Comparison of ENCODE assay signal across 16 mouse cellular contexts in the genomic region with DNA sequence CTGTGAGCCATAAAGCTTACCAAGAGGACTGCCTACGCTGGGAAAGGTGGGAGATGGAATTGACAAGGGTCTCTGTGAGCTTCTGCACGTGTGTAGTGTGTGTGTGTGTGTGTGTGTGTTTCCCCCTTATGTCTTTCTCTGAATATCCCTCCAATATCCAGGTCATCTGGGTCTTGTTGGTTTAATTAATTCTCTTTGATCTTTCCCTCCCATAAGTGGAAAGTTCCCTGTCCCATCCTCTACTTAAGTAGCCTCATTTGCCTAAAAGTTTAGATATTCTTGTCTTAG. TPM values are rescaled to one million over a fixed set of nuclear protein-coding genes. Genes with fewer than 3 reads are reported as not detected.
DNase-seq lines count a peak whose midpoint lies in the region; ATAC-seq and TF ChIP-seq lines count a peak whose summit lies in the region.
"Had no signal": no experiment of that assay in that cellular context is flagged by ENCODE, and none has a peak within 500 bp of the region (broad histone marks: within the 10 kb centered on the region; RNA-seq: fewer than 3 reads in every experiment).

No protein-coding gene starts in this region.

- no peak for ATAC-seq in kidney, postnatal 0 days (replicated peaks; ENCODE audit: low FRiP score, low read depth)
- no peak for ATAC-seq in embryonic facial prominence, embryonic 13.5 days (ENCODE audit: insufficient number of reproducible peaks, insufficient read depth, low FRiP score, low TSS enrichment, low read depth)
- ATAC-seq in forebrain, embryonic 12.5 days (ENCODE audit: low FRiP score), result no peak

- H3K4me3 ChIP-seq in heart, adult 2 months, result peak overlapping the region; percentile 20
- H3K4me3 ChIP-seq in kidney, postnatal 0 days (replicated peaks; ENCODE audit: low read depth, low read length), result no peak overlapping the region
- peak overlapping the region; percentile 91; the same call in 1 of the 2 replicates for H3K4me3 ChIP-seq in embryonic facial prominence, embryonic 13.5 days
- peak overlapping the region; percentile 94; the same call in 1 of the 2 replicates for H3K4me3 ChIP-seq in macrophage (ENCODE audit: inconsistent target)
- no peak overlapping the region for H3K4me3 ChIP-seq in forebrain, embryonic 12.5 days (replicated peaks)
- H3K4me3 ChIP-seq: hindbrain, embryonic 15.5 days; liver, embryonic 15.5 days had no signal

- no peaks in the 10 kb centered on the region for H3K27me3 ChIP-seq in heart, adult 2 months (ENCODE audit: control insufficient read depth, insufficient read depth, low read length)
- H3K27me3 ChIP-seq in kidney, postnatal 0 days (ENCODE audit: insufficient read depth, low read length), result no peaks in the 10 kb centered on the region
- no peaks in the 10 kb centered on the region for H3K27me3 ChIP-seq in embryonic facial prominence, embryonic 13.5 days
- peaks cover 28% of the 10 kb centered on the region for H3K27me3 ChIP-seq in forebrain, embryonic 12.5 days

- no peak for TF ChIP-seq EP300 in heart, adult 2 months (IDR thresholded peaks at IDR 0.05; ENCODE audit: insufficient read depth, low read depth, low read length)

- no peaks in the 10 kb centered on the region for H3K9me3 ChIP-seq in kidney, postnatal 0 days (replicated peaks; ENCODE audit: low read length)
- no peaks in the 10 kb centered on the region for H3K9me3 ChIP-seq in embryonic facial prominence, embryonic 13.5 days
- no peaks in the 10 kb centered on the region for H3K9me3 ChIP-seq in forebrain, embryonic 12.5 days
- H3K9me3 ChIP-seq: hindbrain, embryonic 15.5 days; liver, embryonic 15.5 days had no signal

- TF ChIP-seq CTCF in heart, adult 2 months (IDR thresholded peaks at IDR 0.05), result no peak
- no peak for TF ChIP-seq CTCF in kidney, postnatal 0 days (IDR thresholded peaks at IDR 0.05; ENCODE audit: low read depth)

- intact Hi-C loops in heart, adult 2 months (cut with DNase I), result loop anchor here (2.0 kb wide), 1 partner anchor 89 kb away; no protein-coding TSS in a partner anchor

- H3K27ac ChIP-seq in heart, adult 2 months, result peak overlapping the region; percentile 100
- 0 out of 2 replicates have a peak overlapping the region, but pooled peaks have one; percentile 5 for H3K27ac ChIP-seq in kidney, postnatal 0 days
- H3K27ac ChIP-seq in embryonic facial prominence, embryonic 13.5 days, result peak overlapping the region; percentile 100; the same call in 1 of the 2 replicates
- H3K27ac ChIP-seq in macrophage, result peak overlapping the region; percentile 95
- H3K27ac ChIP-seq in forebrain, embryonic 12.5 days, result no peak overlapping the region
- H3K27ac ChIP-seq: hindbrain, embryonic 15.5 days; liver, embryonic 15.5 days had no signal

- no peak overlapping the region; the same call in 1 of the 2 replicates for H3K4me2 ChIP-seq in kidney, postnatal 0 days (ENCODE audit: low read length)
- H3K4me2 ChIP-seq in embryonic facial prominence, embryonic 13.5 days, result peak overlapping the region; percentile 79
- H3K4me2 ChIP-seq in forebrain, embryonic 12.5 days, result no peak overlapping the region
- H3K4me2 ChIP-seq: hindbrain, embryonic 15.5 days; liver, embryonic 15.5 days had no signal

- DNase-seq in heart, adult 2 months, result no peak
- DNase-seq in heart, postnatal 4 days, result no peak
- DNase-seq in kidney, postnatal 0 days (ENCODE audit: low spot score), result no peak
- no peak for DNase-seq in kidney, postnatal 25 days
- no peak for DNase-seq in adrenal gland, adult 18-20 months (ENCODE audit: low spot score in 2 of 2)
- DNase-seq: adrenal gland, adult 8-10 months; cerebellum, postnatal 14 days; forebrain, postnatal 0 days; kidney, postnatal 10 days; left cerebral cortex, postnatal 4 days; thymus, adult 18-20 months had no signal

- peaks cover 32% of the 10 kb centered on the region for H3K36me3 ChIP-seq in heart, adult 2 months (ENCODE audit: control insufficient read depth, insufficient read depth, low read length)
- no peaks in the 10 kb centered on the region for H3K36me3 ChIP-seq in kidney, postnatal 0 days (ENCODE audit: insufficient read depth, low read length)
- H3K36me3 ChIP-seq in embryonic facial prominence, embryonic 13.5 days, result no peaks in the 10 kb centered on the region
- no peaks in the 10 kb centered on the region for H3K36me3 ChIP-seq in macrophage (ENCODE audit: inconsistent target)
- H3K36me3 ChIP-seq in forebrain, embryonic 12.5 days (replicated peaks), result no peaks in the 10 kb centered on the region
- H3K36me3 ChIP-seq: hindbrain, embryonic 15.5 days; liver, embryonic 15.5 days had no signal

- 41% methylated on average over 2 of the region's 2 CpGs for WGBS in heart, adult 2 months
- WGBS in kidney, postnatal 0 days, result 55% methylated on average over 2 of the region's 2 CpGs
- WGBS in embryonic facial prominence, embryonic 13.5 days, result 62% methylated on average over 2 of the region's 2 CpGs
- no CpG with 5 or more reads among the region's 2 CpGs for WGBS in macrophage (ENCODE audit: missing documents)
- 61% methylated on average over 2 of the region's 2 CpGs for WGBS in forebrain, embryonic 12.5 days

- H3K79me2 ChIP-seq in heart, adult 2 months (replicated peaks; ENCODE audit: control insufficient read depth, insufficient read depth, low read length), result peaks cover 4% of the 10 kb centered on the region
- H3K79me2 ChIP-seq in macrophage (ENCODE audit: inconsistent target), result peaks cover 98% of the 10 kb centered on the region

- H3K4me1 ChIP-seq in heart, adult 2 months (ENCODE audit: control insufficient read depth, insufficient read depth, low read length), result peaks cover 46% of the 10 kb centered on the region
- peaks cover 41% of the 10 kb centered on the region; the same call in 1 of the 2 replicates for H3K4me1 ChIP-seq in kidney, postnatal 0 days (replicated peaks; ENCODE audit: insufficient read depth, low read length)
- H3K4me1 ChIP-seq in embryonic facial prominence, embryonic 13.5 days, result peaks cover 82% of the 10 kb centered on the region
- peaks cover 26% of the 10 kb centered on the region for H3K4me1 ChIP-seq in forebrain, embryonic 12.5 days

- H3K9ac ChIP-seq in heart, adult 2 months (ENCODE audit: low read depth, low read length), result peak overlapping the region; percentile 29
- no peak overlapping the region for H3K9ac ChIP-seq in kidney, postnatal 0 days (ENCODE audit: low read depth, low read length)
- H3K9ac ChIP-seq in embryonic facial prominence, embryonic 13.5 days, result 0 out of 2 replicates have a peak overlapping the region, but pooled peaks have one; percentile 97
- H3K9ac ChIP-seq in forebrain, embryonic 12.5 days, result no peak overlapping the region
- H3K9ac ChIP-seq: forebrain, postnatal 0 days; hindbrain, embryonic 15.5 days; liver, embryonic 15.5 days had no signal

- TF ChIP-seq POLR2A in heart, adult 2 months (IDR thresholded peaks at IDR 0.05; ENCODE audit: insufficient read depth, low read depth, low read length), result no peak

RNA-seq across cellular contexts. Expression of a gene that starts 4.5 kb away (rescaled TPM):
- 100 to 1,000 TPM; 299 to 348 TPM for total RNA-seq in heart, adult 2 months (2021)
- polyA plus RNA-seq in heart, adult 2 months (2012; rRNA removed), result 23.0 and 42.5 TPM in 2 replicates
- 100 to 1,000 TPM; 303 to 328 TPM for total RNA-seq in heart, postnatal 4 days (2021)
- polyA plus RNA-seq in kidney, postnatal 0 days (2015; fragmentation: Nextera tagmentation; extraction: Ambion mirVana), result 22.5 and 27.5 TPM in 2 replicates
- polyA plus RNA-seq in embryonic facial prominence, embryonic 13.5 days (2015; fragmentation: Nextera tagmentation; extraction: Ambion mirVana), result 51.0 and 57.8 TPM in 2 replicates
- total RNA-seq in macrophage (2018; cell fraction: chromatin; rRNA removed), result 1,000 to 10,000 TPM in 14 of 26 experiments, 100 to 1,000 TPM in 12; 456 to 7,544 (median 1,268) TPM
- total RNA-seq in macrophage (2018; cell fraction: cytosol; rRNA removed), result 100 to 1,000 TPM; 156 to 966 (median 391) TPM
- total RNA-seq in macrophage (2018; cell fraction: nucleus; rRNA removed), result 1,000 to 10,000 TPM in 9 of 26 experiments, 100 to 1,000 TPM in 17; 420 to 2,179 (median 869) TPM
- polyA plus RNA-seq in macrophage (2018), result 97.5 to 169 TPM (median 125 TPM) in 3 replicates
- 6.4 and 8.5 TPM in 2 replicates for polyA plus RNA-seq in forebrain, embryonic 12.5 days (2016; fragmentation: Nextera tagmentation; extraction: Ambion mirVana)
- total RNA-seq in adrenal gland, adult 18-20 months (2021), result 100 to 1,000 TPM in 1 of 2 experiments, 10 to 100 TPM in 1; 88.9 to 162 TPM

RNA-seq across cellular contexts. Expression of a gene that starts 26.7 kb away (rescaled TPM):
- 100 to 1,000 TPM; 224 to 260 TPM for total RNA-seq in heart, adult 2 months (2021)
- 191 and 291 TPM in 2 replicates for polyA plus RNA-seq in heart, adult 2 months (2012; rRNA removed)
- 100 to 1,000 TPM; 357 to 371 TPM for total RNA-seq in heart, postnatal 4 days (2021)
- polyA plus RNA-seq in kidney, postnatal 0 days (2015; fragmentation: Nextera tagmentation; extraction: Ambion mirVana), result 328 and 354 TPM in 2 replicates
- polyA plus RNA-seq in embryonic facial prominence, embryonic 13.5 days (2015; fragmentation: Nextera tagmentation; extraction: Ambion mirVana), result 481 and 529 TPM in 2 replicates
- 100 to 1,000 TPM in 21 of 26 experiments, 10 to 100 TPM in 5; 53.9 to 227 (median 126) TPM for total RNA-seq in macrophage (2018; cell fraction: chromatin; rRNA removed)
- total RNA-seq in macrophage (2018; cell fraction: cytosol; rRNA removed), result 100 to 1,000 TPM; 190 to 422 (median 272) TPM
- 100 to 1,000 TPM in 21 of 26 experiments, 10 to 100 TPM in 5; 78.8 to 331 (median 129) TPM for total RNA-seq in macrophage (2018; cell fraction: nucleus; rRNA removed)
- polyA plus RNA-seq in macrophage (2018), result 224 to 506 TPM (median 366 TPM) in 3 replicates
- 365 and 373 TPM in 2 replicates for polyA plus RNA-seq in forebrain, embryonic 12.5 days (2016; fragmentation: Nextera tagmentation; extraction: Ambion mirVana)
- total RNA-seq in adrenal gland, adult 18-20 months (2021), result 100 to 1,000 TPM; 334 to 342 TPM

RNA-seq across cellular contexts. Expression of a gene that starts 39.9 kb away (rescaled TPM):
- 1 to 10 TPM; 8.5 to 9.4 TPM for total RNA-seq in heart, adult 2 months (2021)
- 7.2 and 10.6 TPM in 2 replicates for polyA plus RNA-seq in heart, adult 2 months (2012; rRNA removed)
- total RNA-seq in heart, postnatal 4 days (2021), result 1 to 10 TPM; 8.3 to 9.6 TPM
- polyA plus RNA-seq in kidney, postnatal 0 days (2015; fragmentation: Nextera tagmentation; extraction: Ambion mirVana), result 19.9 and 22.3 TPM in 2 replicates
- polyA plus RNA-seq in embryonic facial prominence, embryonic 13.5 days (2015; fragmentation: Nextera tagmentation; extraction: Ambion mirVana), result 33.6 and 34.5 TPM in 2 replicates
- 10 to 100 TPM in 25 of 26 experiments, 1 to 10 TPM in 1; 8.5 to 41.5 (median 30.1) TPM for total RNA-seq in macrophage (2018; cell fraction: chromatin; rRNA removed)
- total RNA-seq in macrophage (2018; cell fraction: cytosol; rRNA removed), result 10 to 100 TPM in 17 of 26 experiments, 1 to 10 TPM in 9; 4.9 to 15.3 (median 11.1) TPM
- total RNA-seq in macrophage (2018; cell fraction: nucleus; rRNA removed), result 10 to 100 TPM; 10.2 to 38.9 (median 21.4) TPM
- 11.5 to 14.4 TPM (median 13.4 TPM) in 3 replicates for polyA plus RNA-seq in macrophage (2018)
- 36.9 and 37.0 TPM in 2 replicates for polyA plus RNA-seq in forebrain, embryonic 12.5 days (2016; fragmentation: Nextera tagmentation; extraction: Ambion mirVana)
- 10 to 100 TPM; 23.1 to 26.1 TPM for total RNA-seq in adrenal gland, adult 18-20 months (2021)

RNA-seq across cellular contexts. Expression of a gene that starts 51.9 kb away (rescaled TPM):
- total RNA-seq in heart, adult 2 months (2021), result 10 to 100 TPM; 29.0 to 32.1 TPM
- polyA plus RNA-seq in heart, adult 2 months (2012; rRNA removed), result 13.1 and 15.6 TPM in 2 replicates
- total RNA-seq in heart, postnatal 4 days (2021), result 10 to 100 TPM; 62.5 to 63.8 TPM
- polyA plus RNA-seq in kidney, postnatal 0 days (2015; fragmentation: Nextera tagmentation; extraction: Ambion mirVana), result 103 and 116 TPM in 2 replicates
- polyA plus RNA-seq in embryonic facial prominence, embryonic 13.5 days (2015; fragmentation: Nextera tagmentation; extraction: Ambion mirVana), result 187 and 189 TPM in 2 replicates
- total RNA-seq in macrophage (2018; cell fraction: chromatin; rRNA removed), result 100 to 1,000 TPM in 24 of 26 experiments, 10 to 100 TPM in 2; 88.3 to 226 (median 144) TPM
- total RNA-seq in macrophage (2018; cell fraction: cytosol; rRNA removed), result 10 to 100 TPM; 44.2 to 69.6 (median 59.4) TPM
- 100 to 1,000 TPM in 7 of 26 experiments, 10 to 100 TPM in 19; 59.1 to 117 (median 82.6) TPM for total RNA-seq in macrophage (2018; cell fraction: nucleus; rRNA removed)
- 63.1 to 68.2 TPM (median 63.7 TPM) in 3 replicates for polyA plus RNA-seq in macrophage (2018)
- polyA plus RNA-seq in forebrain, embryonic 12.5 days (2016; fragmentation: Nextera tagmentation; extraction: Ambion mirVana), result 193 and 206 TPM in 2 replicates
- 10 to 100 TPM; 81.1 to 89.8 TPM for total RNA-seq in adrenal gland, adult 18-20 months (2021)

Comparison
In these comparisons a context has a peak if more than half of its experiments do, and no peak if none do; other contexts are left out.
1. H3K4me3 ChIP-seq: peak in heart, adult 2 months (single experiment), embryonic facial prominence, embryonic 13.5 days (single experiment) and macrophage (single experiment); none in kidney, postnatal 0 days (single experiment) and forebrain, embryonic 12.5 days (single experiment).
2. H3K9ac ChIP-seq: peak in heart, adult 2 months (single experiment) and embryonic facial prominence, embryonic 13.5 days (single experiment); none in kidney, postnatal 0 days (single experiment) and forebrain, embryonic 12.5 days (single experiment).